Mouse (Mus musculus): ENCODE results near the gene Micall2.
"Not testable (repeated sequence)": the region's sequence is repeated elsewhere in the genome, so short reads cannot be mapped to it uniquely, and the experiment has no call there.

DNA sequence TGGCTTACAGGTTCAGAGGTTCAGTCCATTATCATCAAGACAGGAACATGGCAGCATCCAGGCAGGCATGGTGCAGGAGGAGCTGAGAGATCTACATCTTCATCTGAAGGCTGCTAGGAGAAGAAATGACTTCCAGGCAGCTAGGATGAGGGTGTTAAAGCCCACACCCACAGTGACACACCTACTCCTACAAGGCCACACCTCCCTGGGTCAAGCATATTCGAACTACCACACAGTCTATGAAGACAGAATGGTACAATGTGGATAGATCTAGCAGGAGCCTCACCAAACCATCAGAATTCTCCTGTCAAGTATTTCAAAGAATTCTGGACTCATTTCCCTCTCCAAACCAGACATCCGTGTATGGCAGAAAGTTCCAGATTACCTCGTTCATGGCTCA lies 40.3 kb downstream of the Micall2 start:
- not testable (repeated sequence) for TF ChIP-seq CTCF (IDR thresholded peaks at IDR 0.05; ENCODE audit: borderline replicate concordance, extremely low read depth, insufficient read depth, insufficient read length); POLR2A (IDR thresholded peaks at IDR 0.05; ENCODE audit: borderline replicate concordance, extremely low read depth, insufficient read depth, insufficient read length, poor library complexity, severe bottlenecking)
